Mouse (Mus musculus) frontal cortex, postnatal 14 days (tissue): ENCODE measurements around the gene Cd3eap.

Experiments
- DNase-seq, 2 experiments: peaks; one replicate each; pipeline ENCODE4 v3.0.0; 2022; ENCODE audit warnings: low spot score in 2 of 2

Gene Cd3eap

DNA sequence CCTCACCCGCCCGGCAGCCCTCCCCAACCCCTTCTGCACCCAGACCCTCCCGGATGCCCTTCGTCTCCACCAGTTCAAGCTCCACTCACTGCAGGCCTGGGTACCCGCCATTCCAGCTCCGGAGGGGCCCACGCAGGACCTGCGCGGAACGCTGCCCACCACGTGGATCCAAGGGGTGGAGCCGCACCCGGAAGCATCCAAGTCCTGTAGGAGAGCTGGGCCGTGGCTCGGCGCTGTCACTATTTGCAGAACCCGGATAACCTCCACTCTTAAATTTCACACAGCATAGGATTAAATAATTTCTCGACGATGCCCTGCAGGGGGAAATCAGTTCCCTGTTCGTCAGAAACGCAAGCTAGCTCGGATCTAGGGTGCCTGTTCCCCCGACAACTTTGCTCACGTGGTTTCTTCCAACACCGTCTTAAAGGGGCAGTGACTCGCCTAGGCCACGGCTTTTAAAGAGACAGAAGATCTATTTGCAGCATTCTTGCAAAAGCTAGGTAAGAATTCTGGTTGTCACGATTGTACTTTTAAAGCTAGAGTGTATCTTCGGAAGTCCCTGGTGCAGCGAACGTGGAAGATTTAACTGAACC, at the start of gene Cd3eap, which contains the start of gene Ppp1r13l:
Gene Cd3eap (minus strand): TSS at position 185 of the 593 bp plus-strand sequence.
Gene Ppp1r13l (plus strand): TSS at position 451 of the 593 bp plus-strand sequence.
- DNase-seq, result peak; percentile 81 to 84

DNA sequence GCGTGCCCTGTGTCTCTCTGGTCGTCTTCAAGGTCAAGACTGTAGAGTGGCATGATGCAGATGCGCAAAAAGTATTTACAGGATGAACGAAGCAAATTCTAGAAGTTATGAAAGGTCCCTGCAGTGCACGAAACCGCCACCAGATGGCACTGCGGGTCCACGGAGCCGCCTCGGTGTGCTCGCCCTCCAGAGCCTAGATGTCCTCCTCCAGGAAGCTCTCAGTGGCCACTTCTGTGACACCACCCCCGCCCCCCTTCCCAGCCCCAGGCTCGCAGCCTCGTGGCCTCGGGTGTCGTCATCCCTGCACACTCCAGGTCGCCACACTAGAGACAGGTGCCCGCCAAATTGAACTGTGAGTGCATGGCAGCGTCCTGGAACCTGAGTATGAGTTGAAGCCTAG, 46.1 kb upstream of the Cd3eap start:
- DNase-seq, result peak; percentile 49 to 82

- DNase-seq, result no peak
These were observed 45.2 kb upstream of the Cd3eap start, which contains the start of gene Ckm for GRCm38 (mm10) chr7:19404476-19404875. TSS of gene Ckm (plus strand) at chr7:19404776.

GRCm38 (mm10) chr7:19403731-19404296, 44.5 kb upstream of the Cd3eap start, which contains the start of gene Klc3:
TSS of gene Klc3 (minus strand) at chr7:19404104.
- no peak for DNase-seq

DNA sequence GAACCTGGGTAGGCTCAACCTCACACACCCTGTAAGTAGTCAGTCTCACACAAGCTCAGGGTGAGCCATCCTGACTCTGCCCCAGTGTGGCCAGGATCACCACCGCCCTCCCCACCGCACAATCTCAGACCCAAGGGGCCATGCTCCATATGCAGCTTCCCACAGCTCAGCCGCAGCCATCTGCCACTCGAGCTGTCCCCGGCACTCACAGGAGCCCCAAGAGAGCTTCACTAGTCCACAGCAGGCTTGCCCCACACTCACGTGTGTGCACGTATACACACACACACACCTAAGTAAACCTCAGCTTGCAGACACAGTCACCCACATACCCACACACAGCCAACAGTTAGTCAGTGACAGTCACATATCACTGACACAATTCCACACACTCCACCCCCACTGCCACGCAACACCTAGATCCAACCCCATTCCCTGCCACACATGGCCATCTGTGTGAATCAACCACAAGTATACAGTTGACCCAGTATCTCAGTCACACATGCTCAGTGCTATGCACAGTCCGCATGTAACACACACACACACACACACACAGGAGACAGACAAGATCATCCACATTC, 43.3 kb upstream of the Cd3eap start:
- no peak for DNase-seq

- DNase-seq, result no peak
These were observed 41.7 kb upstream of the Cd3eap start for GRCm38 (mm10) chr7:19400946-19401345.

DNA sequence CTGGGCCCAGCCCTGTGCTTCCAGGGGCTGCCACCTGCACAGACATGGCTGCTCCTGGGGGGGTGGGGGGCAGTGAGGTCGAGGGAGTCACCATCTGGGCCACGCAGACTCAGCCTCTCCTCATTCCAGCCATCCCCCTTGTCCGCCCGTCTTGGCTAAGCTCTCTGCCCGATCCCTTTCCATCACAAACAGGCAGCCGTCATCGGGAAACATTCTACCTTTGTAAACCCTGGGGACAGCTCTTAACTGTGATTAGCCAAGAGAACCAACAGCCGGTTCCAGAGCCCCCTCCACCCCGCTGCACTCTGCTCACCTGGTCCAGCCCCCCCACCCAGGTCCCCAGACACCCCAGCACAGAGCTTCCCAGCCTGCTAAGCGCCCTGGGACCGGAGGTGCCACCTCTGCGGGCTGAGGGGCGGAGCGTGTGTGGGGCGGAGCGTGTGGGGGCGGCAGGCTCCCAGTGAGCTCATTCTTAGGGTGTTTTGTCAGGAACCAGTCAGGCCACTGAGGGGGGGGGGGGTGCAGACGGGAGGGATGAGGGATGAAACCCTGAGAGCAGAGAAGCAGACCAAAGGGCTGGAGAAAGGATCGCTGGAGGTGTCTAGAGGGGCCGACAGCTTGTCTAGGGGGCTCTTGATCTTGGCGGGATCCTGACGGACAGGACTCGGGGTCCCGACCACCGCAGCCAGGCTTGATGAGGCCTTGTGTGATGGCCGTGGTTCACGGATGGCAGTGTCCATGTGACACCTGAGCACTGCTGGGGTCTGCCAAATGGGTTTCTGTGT, 40.4 kb upstream of the Cd3eap start:
- no peak for DNase-seq

DNA sequence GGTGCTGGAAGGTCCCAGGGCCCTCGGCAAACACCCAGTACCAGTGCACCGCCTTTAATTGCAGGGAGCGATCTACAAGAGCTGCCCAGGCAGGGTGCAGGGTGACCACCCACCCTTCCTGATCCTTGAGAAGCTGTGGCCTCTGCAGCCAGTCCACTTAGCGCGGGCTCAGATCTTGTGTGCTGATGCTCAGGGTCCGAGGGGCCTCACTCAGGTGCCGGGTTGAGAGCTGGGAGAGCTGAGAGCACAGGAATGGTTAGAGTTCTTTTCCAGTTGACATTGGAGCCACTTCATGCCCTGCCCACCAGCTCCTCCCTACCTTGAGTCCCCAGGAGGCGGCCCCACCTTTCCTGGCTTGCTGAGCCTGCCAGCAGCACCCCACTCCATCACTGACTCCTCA, 35.2 kb upstream of the Cd3eap start:
- no peak for DNase-seq

GRCm38 (mm10) chr7:19388699-19389413, 29.6 kb upstream of the Cd3eap start:
- DNase-seq, result no peak

DNA sequence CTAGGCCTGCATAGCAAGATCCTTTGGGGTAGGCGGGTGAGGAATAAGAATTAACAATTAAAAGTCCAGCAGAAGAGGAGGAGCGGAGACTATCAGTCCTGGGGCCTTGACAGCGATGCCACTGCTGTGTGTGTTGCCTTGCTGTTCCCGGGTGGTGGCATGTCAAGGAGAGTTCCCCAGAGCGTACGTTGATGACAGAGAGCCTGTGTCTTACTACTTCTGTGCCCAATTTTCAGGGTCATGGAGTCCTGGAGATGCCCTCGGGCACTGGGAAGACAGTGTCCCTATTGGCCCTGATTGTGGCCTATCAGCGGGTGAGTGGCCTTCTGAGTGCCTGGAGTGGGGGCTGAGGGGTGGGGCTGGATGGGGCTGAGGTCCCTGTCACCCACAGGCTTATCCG, 24.4 kb upstream of the Cd3eap start:
- DNase-seq, result no peak

GRCm38 (mm10) chr7:19382166-19382541, 22.9 kb upstream of the Cd3eap start:
- DNase-seq, result no peak

DNA sequence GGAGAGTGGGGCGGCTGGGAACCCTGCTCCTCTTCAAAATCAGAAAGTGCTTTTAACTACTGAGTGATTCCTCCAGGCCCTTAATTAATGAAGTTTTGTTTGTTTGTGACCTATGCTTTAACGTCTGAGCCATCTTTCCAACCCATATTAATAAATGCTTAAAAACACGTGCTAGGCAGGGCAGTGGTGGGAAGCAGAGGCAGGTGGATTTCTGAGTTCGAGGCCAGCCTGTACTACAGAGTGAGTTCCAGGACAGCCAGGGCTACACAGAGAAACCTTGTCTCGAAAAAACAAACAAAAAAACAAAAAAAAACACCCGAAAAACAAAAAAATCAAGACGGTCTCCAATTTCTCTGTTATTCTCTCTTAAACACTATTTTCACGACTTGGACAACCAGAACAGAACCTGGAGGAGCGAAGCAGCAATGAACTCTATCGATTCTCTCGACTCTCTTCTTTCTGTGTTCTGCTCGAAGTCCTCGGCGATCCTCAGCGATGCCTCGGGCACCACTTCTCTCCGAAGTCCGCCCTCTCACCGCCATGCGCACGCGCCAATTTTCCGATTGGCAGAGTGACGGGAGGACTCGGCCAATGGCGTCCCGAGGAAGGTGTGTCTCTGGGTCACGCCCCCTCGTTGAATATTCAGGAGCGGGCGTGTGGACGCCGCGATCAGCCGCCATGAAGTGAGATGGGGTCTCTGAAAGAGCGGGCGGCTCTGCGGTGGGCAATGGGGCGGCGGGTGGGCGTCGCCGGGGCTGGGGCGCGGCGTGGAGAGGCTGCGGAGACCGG, 22.3 kb upstream of the Cd3eap start, which contains the start of gene Ercc2:
Gene Ercc2 (plus strand): TSS at position 634 of the 789 bp plus-strand sequence.
- DNase-seq, result peak; percentile 96 to 98

DNA sequence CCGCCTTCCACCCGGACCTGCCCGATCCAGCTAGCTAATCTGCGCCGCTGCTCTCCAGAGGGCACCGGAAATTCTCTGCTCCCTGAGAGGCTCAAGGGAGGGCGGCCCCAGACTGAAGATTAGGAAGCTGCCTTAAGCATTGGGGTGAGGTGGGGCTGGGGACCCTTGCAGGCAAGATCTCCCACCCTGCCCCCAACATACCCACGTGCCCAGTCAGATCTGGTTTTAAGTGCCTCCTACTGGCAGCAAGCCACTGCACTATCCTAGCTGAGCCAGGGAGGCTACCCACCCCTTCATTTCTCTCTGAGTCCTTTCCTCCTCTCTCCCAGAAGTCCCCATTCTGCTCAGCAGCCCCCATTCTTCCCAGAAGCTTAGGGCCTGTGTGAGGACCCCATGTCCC, 18.8 kb upstream of the Cd3eap start:
- no peak for DNase-seq

GRCm38 (mm10) chr7:19376019-19376418, 16.7 kb upstream of the Cd3eap start:
- no peak for DNase-seq

- no peak for DNase-seq
These were observed 16.1 kb upstream of the Cd3eap start for GRCm38 (mm10) chr7:19375368-19375767.

DNA sequence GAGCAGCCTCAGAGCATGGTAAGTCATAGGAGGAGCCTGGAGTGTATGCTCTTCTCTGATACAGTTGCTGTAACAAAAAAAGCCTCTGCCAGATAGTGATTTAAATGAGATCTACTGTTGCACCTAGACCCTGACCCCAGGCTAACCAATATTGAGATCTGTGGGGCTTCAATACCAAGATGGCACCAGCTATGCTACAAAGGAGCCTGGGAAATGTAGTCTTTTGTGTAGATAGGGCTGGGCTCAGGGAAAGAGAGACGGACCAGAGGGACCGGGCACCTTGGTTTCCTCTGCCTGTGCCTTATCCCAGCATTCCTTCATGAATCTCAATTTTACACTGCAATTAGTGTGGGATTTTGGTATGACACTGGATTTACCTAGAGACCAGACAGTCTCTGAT, 14.1 kb upstream of the Cd3eap start:
- no peak for DNase-seq

- DNase-seq, result peak in 1 of 2 experiments; percentile 61
These were observed 10.6 kb upstream of the Cd3eap start for GRCm38 (mm10) chr7:19369823-19370425.

GRCm38 (mm10) chr7:19368380-19368779, 9.1 kb upstream of the Cd3eap start:
- DNase-seq, result no peak

DNA sequence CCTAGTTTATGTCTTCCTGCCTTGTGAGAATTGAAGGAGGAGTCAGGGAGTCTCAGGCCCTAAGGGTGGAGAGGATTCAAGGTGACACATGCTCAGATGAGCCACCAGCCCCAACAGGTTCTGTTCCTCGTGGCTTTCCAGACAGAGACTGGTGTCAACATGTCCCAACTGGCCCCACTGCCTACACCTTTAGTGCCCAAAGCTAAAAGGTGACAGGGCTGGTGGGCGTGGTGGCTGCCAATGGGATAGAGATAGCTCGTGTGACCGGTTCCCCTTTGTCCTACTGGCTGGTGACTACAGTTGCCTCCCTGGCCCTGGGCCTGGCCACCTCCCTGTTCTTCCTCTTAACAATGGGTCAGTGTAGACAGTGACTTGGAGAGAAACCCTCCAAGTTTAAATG, 6.1 kb upstream of the Cd3eap start:
- no peak for DNase-seq

DNA sequence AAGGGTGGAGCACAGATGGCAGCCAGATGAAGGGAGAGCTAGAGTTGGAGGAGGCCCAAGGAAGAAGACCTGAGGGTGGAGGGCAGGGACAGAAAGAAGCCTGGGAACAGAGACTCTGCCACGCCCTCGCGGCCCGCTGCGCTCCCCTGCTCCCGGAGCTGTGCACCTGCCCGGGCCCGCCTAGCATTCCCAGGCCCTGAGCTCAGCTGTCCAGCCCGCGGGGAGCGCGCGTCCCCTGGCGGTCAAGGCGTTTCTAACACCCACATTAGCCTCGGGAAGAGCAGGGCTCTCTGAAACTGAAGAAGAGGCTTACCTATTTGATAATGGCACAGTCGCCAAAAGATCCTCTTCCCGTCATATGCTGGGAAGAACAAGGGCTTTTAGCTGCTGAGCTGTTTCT, 4.6 kb upstream of the Cd3eap start:
- DNase-seq, result no peak

GRCm38 (mm10) chr7:19362276-19362675, 3.0 kb upstream of the Cd3eap start:
- DNase-seq, result no peak
